Mouse (Mus musculus) intestine, embryonic 14.5 days (tissue): ENCODE data around the gene Mettl24. TPM values are rescaled to one million over a fixed set of nuclear protein-coding genes. Genes with fewer than 3 reads are reported as not detected.

Experiments used
- ATAC-seq: fragments of 200-750 bp; cut with Nextera tagmentation; replicated peaks from 2 replicates; pipeline ENCODE4 v1.8.0; 2017; ENCODE audit warnings: low read depth, moderate number of reproducible peaks, moderate TSS enrichment, moderate library complexity; ENCODE audit not compliant: low FRiP score, low TSS enrichment
- DNase-seq: peaks from one replicate; pipeline ENCODE4 v3.0.0-alpha.2; 2018; ENCODE audit warnings: low spot score
- H3K27ac ChIP-seq: fragments of 300-500 bp; sonication (generic); 2 replicates; pipeline ENCODE4 v1.5.1; 2014; ENCODE audit warnings: low read depth, mild to moderate bottlenecking, control low read depth
- H3K27me3 ChIP-seq: fragments of 300-500 bp; sonication (generic); replicated peaks from 2 replicates; pipeline ENCODE4 v1.6.1; 2014; ENCODE audit warnings: low read length, control low read depth; ENCODE audit not compliant: control insufficient read depth, insufficient read depth
- H3K36me3 ChIP-seq: fragments of 300-500 bp; sonication (generic); 2 replicates; pipeline ENCODE4 v1.6.1; 2014; ENCODE audit warnings: low read length, control low read depth; ENCODE audit not compliant: control insufficient read depth, insufficient read depth
- H3K4me1 ChIP-seq: fragments of 300-500 bp; sonication (generic); replicated peaks from 2 replicates; pipeline ENCODE4 v1.6.1; 2014; ENCODE audit warnings: low read length, control low read depth, mixed read lengths; ENCODE audit not compliant: control insufficient read depth, insufficient read depth
- H3K4me2 ChIP-seq: fragments of 300-500 bp; sonication (generic); 2 replicates; pipeline ENCODE4 v1.6.1; 2014; ENCODE audit warnings: low read length
- H3K4me3 ChIP-seq: fragments of 300-500 bp; sonication (generic); 2 replicates; pipeline ENCODE4 v1.5.1; 2014; ENCODE audit warnings: low read depth, low read length, control low read depth, mixed read lengths
- H3K9ac ChIP-seq: fragments of 300-500 bp; sonication (generic); 2 replicates; pipeline ENCODE4 v1.6.1; 2014; ENCODE audit warnings: mild to moderate bottlenecking, low read length
- H3K9me3 ChIP-seq: fragments of 300-500 bp; sonication (generic); 2 replicates; pipeline ENCODE4 v1.6.1; 2016; ENCODE audit warnings: low read length, control low read depth; ENCODE audit not compliant: control insufficient read depth
- WGBS: fragments of 180-500 bp; shearing (Covaris S2); extraction: QIAGEN DNeasy Blood & Tissue Kit; methylation state at CpG from one replicate; pipeline ENCODE4 v1.1.7; 2014; 5-methylcytosine and 5-hydroxymethylcytosine counted together
- polyA plus RNA-seq: library from polyadenylated mRNA; unstranded; fragments of >200 nt; fragmentation: Nextera tagmentation; extraction: Ambion mirVana; gene quantifications from 2 replicates; pipeline ENCODE4 v1.2.1, GENCODE M21; 2014

The Mettl24 gene
- polyA plus RNA-seq = 4.2 and 4.5 TPM in 2 replicates

DNA sequence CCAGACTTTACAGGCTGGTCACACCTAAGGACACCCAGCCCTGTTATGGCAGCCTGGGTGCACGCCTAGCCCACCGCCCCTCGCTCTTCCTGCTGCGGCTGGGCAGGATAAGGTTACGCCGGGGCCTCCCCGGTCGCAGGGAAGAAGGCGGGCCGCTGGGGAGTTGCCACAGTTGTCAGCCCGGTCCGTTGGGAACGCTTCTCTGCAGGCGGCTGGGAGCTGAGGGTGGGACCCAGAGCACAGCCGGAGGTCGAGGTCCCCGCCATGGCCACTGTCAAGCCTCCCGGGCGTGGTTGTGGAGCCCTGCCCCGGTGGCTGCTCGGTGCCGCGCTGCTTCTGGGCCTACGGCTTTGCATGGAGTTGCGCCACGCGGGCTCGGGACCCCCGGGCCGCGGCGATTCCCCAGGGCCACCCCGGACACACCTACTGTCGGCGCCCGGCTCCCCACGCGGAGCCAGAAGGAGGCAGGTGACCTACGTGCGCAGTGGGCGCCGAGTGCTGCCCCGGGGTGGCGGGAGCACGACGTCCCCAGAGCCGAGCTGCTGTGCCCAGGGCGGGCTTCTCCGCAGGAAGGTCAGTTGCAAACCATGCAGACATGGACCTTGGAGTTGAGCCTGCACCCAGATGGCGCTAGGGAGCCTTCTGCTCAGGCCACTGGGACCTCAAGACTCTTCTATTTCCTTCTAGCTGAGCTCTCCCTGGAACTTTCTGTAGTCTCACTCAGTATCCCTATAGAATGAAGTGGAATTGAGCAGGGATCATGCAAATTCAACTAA, at the start of gene Mettl24:
Mettl24 (plus strand) TSS at position 191 of the 776 bp plus-strand sequence.
- ATAC-seq = peak; percentile 88
- peaks cover 11% of the 10 kb centered on the region; the same call in 1 of the 2 replicates for H3K4me1 ChIP-seq
- H3K36me3 ChIP-seq = no peaks in the 10 kb centered on the region
- H3K9ac ChIP-seq = peak within 1 kb of the TSS; percentile 76
- no peaks in the 10 kb centered on the region for H3K9me3 ChIP-seq
- no peaks in the 10 kb centered on the region for H3K27me3 ChIP-seq
- H3K4me3 ChIP-seq = peak within 1 kb of the TSS; percentile 57
- peak within 1 kb of the TSS; percentile 69 for H3K27ac ChIP-seq
- peak; percentile 89 for DNase-seq
- WGBS = under 1% methylated on average over 50 of the region's 50 CpGs
- H3K4me2 ChIP-seq = peak within 1 kb of the TSS; percentile 93

DNA sequence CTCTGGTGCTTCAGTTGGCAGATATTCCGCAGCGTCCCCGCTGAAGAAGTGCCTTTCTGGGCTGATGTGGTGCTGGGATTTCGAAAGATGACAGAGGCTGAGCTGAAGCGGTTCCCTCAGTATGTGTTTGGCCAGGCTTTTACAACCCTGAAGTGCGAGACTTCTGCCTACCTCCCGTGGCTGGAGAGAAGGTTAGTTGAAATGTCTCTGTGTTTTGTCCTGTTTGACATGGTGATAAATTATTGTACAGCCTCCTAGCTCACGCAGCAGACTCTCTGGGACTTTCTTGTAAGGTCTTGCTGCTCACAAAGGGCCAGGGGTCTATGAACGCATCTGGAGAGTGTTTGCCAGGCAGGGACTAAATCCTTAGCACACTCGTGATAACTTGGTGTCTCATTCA, 45.8 kb upstream of the Mettl24 start:
- no peak overlapping the region for H3K9ac ChIP-seq
- no peaks in the 10 kb centered on the region for H3K27me3 ChIP-seq
- H3K4me2 ChIP-seq = no peak overlapping the region
- 17% methylated on average over 10 of the region's 10 CpGs for WGBS
- no peaks in the 10 kb centered on the region for H3K36me3 ChIP-seq
- no peaks in the 10 kb centered on the region for H3K9me3 ChIP-seq
- H3K4me3 ChIP-seq = no peak overlapping the region
- H3K4me1 ChIP-seq = peaks cover 11% of the 10 kb centered on the region; the same call in 1 of the 2 replicates
- peak overlapping the region; percentile 41; the same call in 1 of the 2 replicates for H3K27ac ChIP-seq
- ATAC-seq (no peak), DNase-seq (no peak)

DNA sequence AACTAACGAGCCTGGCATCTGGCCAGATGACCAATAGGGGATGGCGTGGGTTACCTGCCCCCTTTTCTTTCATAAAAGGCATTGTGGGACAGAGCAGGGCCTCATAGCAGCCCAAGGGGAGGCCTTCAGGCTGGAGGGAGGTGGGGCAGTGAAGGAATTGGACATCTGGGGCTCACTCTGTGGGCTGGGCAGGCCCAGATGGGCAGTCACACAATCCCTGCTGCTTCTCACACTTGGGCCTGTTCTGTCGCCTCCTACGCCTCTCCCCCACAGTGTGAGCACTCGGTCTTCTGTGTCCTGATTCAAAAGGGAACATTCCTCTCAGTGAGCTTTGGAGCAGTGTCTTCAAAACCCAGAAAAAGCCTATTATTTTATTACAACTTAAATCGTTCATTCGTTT, 44.8 kb upstream of the Mettl24 start:
- no peak for DNase-seq
- Histone ChIP-seq H3K4me1 (peaks cover 11% of the 10 kb centered on the region; the same call in 1 of the 2 replicates), H3K9me3 (no peaks in the 10 kb centered on the region), H3K9ac (no peak overlapping the region), H3K36me3 (no peaks in the 10 kb centered on the region), H3K4me2 (no peak overlapping the region), H3K27ac (peak overlapping the region; percentile 51; the same call in 1 of the 2 replicates), H3K27me3 (no peaks in the 10 kb centered on the region), H3K4me3 (no peak overlapping the region)
- 55% methylated on average over 7 of the region's 7 CpGs for WGBS
- ATAC-seq = peak; percentile 50; the same call in 1 of the 2 replicates

DNA sequence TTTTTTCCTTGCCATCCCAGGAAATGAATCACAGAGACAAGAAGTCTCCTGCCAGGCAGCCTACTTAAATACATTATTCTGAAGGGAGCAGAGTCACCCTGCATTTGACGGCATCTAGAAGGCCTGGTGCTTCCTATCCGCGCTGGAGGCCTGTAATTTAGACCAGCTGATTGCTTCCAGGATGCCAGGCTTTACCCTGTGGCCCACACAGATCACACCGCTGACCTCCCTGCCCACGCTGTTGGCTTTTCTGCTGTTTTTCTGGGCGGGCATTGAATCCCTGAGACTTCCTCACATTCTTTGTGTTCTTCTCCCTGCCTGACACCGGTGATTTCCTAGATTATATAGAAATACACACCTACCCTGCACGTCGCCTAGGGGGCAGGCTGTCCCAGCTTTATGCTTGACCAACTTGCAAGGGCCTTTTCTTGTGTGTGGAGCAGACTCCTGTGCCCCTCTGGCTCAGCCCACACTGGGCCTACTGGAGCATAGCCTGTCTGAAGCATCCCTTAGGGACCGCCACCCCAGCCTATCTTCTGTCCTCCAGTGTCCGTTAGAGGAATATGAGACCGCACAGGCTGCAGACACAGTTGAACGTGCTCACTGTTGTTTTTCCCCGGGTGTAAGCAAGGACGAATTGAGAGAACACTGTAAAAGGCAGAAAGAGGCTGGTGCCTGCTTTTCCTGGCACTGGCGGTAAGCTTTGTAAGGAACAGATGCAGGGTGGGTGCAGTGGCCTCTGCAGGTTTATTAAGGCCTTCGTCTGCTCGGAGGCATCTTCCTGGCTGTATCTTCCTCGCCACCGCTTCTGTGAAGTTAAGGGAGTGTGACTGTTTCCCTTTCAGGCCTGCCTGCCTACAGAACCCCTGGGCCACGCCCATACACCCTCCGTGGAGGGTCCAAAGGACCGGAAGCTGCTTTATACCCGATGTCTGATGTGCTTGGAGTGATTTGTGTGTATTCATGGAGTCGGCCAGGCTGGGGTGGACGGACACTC, 44.0 kb upstream of the Mettl24 start:
- Histone ChIP-seq H3K9me3 (no peaks in the 10 kb centered on the region), H3K27me3 (no peaks in the 10 kb centered on the region), H3K9ac (no peak overlapping the region), H3K4me2 (no peak overlapping the region), H3K27ac (no peak overlapping the region), H3K36me3 (no peaks in the 10 kb centered on the region), H3K4me3 (no peak overlapping the region), H3K4me1 (peaks cover 15% of the 10 kb centered on the region)
- ATAC-seq = no peak
- no peak for DNase-seq
- 51% methylated on average over 26 of the region's 26 CpGs for WGBS

DNA sequence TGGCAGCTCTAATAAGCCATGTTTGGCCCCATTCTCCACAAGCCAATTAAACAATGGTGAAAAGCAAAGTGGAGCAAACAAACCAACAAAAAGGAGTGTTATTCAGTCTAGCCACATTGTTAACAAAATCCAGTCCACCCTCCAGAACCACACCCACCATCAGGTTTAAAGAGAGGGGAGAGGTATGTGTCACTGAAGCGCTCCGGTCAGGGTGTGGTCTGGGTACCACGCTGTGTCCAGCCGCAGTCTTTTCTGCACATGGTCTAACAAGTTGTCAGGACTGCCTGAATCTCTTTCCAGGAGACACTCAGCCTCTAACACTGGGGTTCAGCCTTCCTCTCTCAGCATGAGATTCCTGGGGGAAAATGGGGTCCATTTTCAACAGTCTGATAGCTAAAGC, 42.7 kb upstream of the Mettl24 start:
- H3K27ac ChIP-seq = no peak overlapping the region
- no peaks in the 10 kb centered on the region for H3K36me3 ChIP-seq
- WGBS = 92% methylated on average over 4 of the region's 4 CpGs
- H3K9ac ChIP-seq = no peak overlapping the region
- no peaks in the 10 kb centered on the region for H3K27me3 ChIP-seq
- H3K4me1 ChIP-seq = peaks cover 20% of the 10 kb centered on the region
- H3K9me3 ChIP-seq = no peaks in the 10 kb centered on the region
- DNase-seq (no peak), ATAC-seq (no peak)
- H3K4me2 ChIP-seq = no peak overlapping the region
- no peak overlapping the region for H3K4me3 ChIP-seq

DNA sequence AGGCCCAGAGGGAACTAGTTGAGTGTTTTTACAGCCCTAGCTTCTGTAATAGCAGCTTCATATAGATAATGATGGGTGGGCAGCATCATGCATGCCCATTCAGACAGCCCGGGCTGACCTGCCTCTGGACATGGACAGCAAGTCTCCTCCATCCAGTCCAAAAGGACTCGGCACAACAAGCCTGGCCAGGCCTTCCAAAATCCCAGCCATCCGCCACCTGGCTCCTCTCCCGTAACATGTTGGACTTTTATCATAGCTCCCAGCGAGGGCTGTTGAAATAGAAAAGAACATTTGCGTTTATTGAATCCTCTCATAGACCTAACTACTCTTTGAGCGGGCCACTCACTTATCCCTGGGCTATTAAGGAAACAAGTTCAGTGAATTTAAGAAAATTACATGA, 41.2 kb upstream of the Mettl24 start:
- Histone ChIP-seq H3K4me2 (no peak overlapping the region), H3K27ac (no peak overlapping the region), H3K27me3 (no peaks in the 10 kb centered on the region), H3K9me3 (no peaks in the 10 kb centered on the region), H3K4me1 (peaks cover 20% of the 10 kb centered on the region), H3K4me3 (no peak overlapping the region), H3K36me3 (no peaks in the 10 kb centered on the region), H3K9ac (no peak overlapping the region)
- ATAC-seq (no peak), DNase-seq (no peak)
- 86% methylated on average over 7 of the region's 7 CpGs for WGBS

DNA sequence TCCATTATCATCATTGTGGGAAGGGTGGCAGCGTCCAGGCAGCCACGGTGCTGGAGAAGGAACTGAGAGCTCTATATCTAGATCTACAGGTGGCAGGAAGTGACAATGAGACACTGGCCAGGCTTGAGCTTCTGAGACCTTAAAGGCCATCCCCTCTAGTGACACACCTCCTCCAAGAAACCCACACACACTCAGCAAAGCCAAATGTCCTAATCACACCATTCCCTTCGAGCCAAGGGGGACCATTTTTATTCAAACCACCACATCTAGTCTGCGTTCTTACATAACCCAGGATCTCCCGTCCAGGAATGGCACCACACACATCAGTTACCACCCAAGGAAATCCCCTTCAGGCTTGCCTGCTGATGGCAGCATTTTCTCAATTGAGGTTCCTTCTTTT, 40.0 kb upstream of the Mettl24 start:
- peaks cover 19% of the 10 kb centered on the region for H3K4me1 ChIP-seq
- 79% methylated on average over 5 of the region's 5 CpGs for WGBS
- no peak overlapping the region for H3K4me2 ChIP-seq
- DNase-seq (no peak), ATAC-seq (no peak)
- H3K4me3 ChIP-seq = no peak overlapping the region
- H3K27ac ChIP-seq = no peak overlapping the region
- H3K9me3 ChIP-seq = no peaks in the 10 kb centered on the region
- H3K9ac ChIP-seq = no peak overlapping the region
- no peaks in the 10 kb centered on the region for H3K27me3 ChIP-seq
- H3K36me3 ChIP-seq = no peaks in the 10 kb centered on the region

DNA sequence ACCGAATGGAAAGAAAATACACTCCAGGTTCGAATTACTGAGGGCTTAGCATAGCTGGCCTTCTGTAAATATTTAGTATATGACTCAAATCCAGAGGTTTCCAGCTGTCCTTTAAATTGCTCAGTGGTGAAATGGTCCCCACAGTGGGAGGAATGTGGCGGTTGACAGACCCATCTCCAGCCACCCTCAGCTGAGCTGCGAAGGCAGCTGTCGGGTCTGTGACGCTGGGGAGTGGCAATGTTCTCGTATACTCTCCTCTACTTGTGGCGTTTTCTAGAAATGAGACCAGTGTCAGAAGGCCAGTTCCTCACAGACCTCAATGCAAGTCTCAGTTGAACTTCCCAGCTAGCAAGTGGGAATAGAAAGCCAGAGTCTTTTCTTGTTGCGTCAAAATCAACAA, 38.6 kb upstream of the Mettl24 start:
- Histone ChIP-seq H3K4me2 (no peak overlapping the region), H3K9me3 (no peaks in the 10 kb centered on the region), H3K9ac (no peak overlapping the region), H3K27me3 (no peaks in the 10 kb centered on the region), H3K4me3 (no peak overlapping the region), H3K36me3 (no peaks in the 10 kb centered on the region), H3K27ac (peak overlapping the region; percentile 51; the same call in 1 of the 2 replicates), H3K4me1 (peaks cover 9% of the 10 kb centered on the region)
- ATAC-seq = no peak
- 45% methylated on average over 9 of the region's 9 CpGs for WGBS
- peak; percentile 50 for DNase-seq
